Mouse (Mus musculus) midbrain, embryonic 10.5 days (tissue): ENCODE data around the gene Ptprg. TPM values are rescaled to one million over a fixed set of nuclear protein-coding genes. Genes with fewer than 3 reads are reported as not detected.
A peak's percentile ranks its signal among the peaks of the same experiment; 100 is the strongest.

Source experiments
- DNase-seq: peaks from one replicate; pipeline ENCODE4 v3.0.0-alpha.2; 2017; ENCODE audit warnings: low spot score
- H3K27ac ChIP-seq: fragments of 300-500 bp; sonication (generic); replicated peaks from 2 replicates; pipeline ENCODE4 v1.5.1; 2016; ENCODE audit warnings: mild to moderate bottlenecking
- H3K27me3 ChIP-seq: fragments of 300-500 bp; sonication (generic); 2 replicates; pipeline ENCODE4 v1.6.1; 2016; ENCODE audit warnings: low read depth, mild to moderate bottlenecking; ENCODE audit not compliant: poor library complexity, severe bottlenecking
- H3K36me3 ChIP-seq: fragments of 300-500 bp; sonication (generic); 2 replicates; pipeline ENCODE4 v1.6.1; 2016; ENCODE audit warnings: mild to moderate bottlenecking, moderate library complexity
- H3K4me1 ChIP-seq: fragments of 300-500 bp; sonication (generic); 2 replicates; pipeline ENCODE4 v1.6.1; 2016
- H3K4me3 ChIP-seq: fragments of 300-500 bp; sonication (generic); 2 replicates; pipeline ENCODE4 v1.5.1; 2016; ENCODE audit warnings: mild to moderate bottlenecking, moderate library complexity
- H3K9me3 ChIP-seq: fragments of 300-500 bp; sonication (generic); replicated peaks from 2 replicates; pipeline ENCODE4 v1.6.1; 2016; ENCODE audit warnings: mild to moderate bottlenecking
- WGBS: fragments of 180-500 bp; shearing (Covaris S2); methylation state at CpG from one replicate; pipeline ENCODE4 v1.1.7; 2016; 5-methylcytosine and 5-hydroxymethylcytosine counted together
- polyA plus RNA-seq: library from polyadenylated mRNA; unstranded; fragments of >200 nt; fragmentation: Nextera tagmentation; extraction: Ambion mirVana; gene quantifications from 2 replicates; pipeline ENCODE4 v1.2.1, GENCODE M21; 2016

Ptprg gene
- polyA plus RNA-seq, 1 experiment from 2014 or later, result 34.8 TPM

- H3K27ac ChIP-seq, result peak overlapping the region; percentile 94
- 0 out of 2 replicates have a peak, but pooled peaks cover 3% of the 10 kb centered on the region for H3K9me3 ChIP-seq
- H3K36me3 ChIP-seq, result peaks cover 6% of the 10 kb centered on the region
- peak overlapping the region; percentile 86 for H3K4me3 ChIP-seq
- H3K4me1 ChIP-seq, result peaks cover 39% of the 10 kb centered on the region
- WGBS, result under 1% methylated on average over 17 of the region's 17 CpGs
- peak; percentile 70 for DNase-seq
- peaks cover 15% of the 10 kb centered on the region for H3K27me3 ChIP-seq
Observed at GRCm38 (mm10) chr14:11555061-11555501, 1.7 kb downstream of the Ptprg start.

- WGBS, result under 1% methylated on average over 35 of the region's 35 CpGs
- H3K27ac ChIP-seq, result peak overlapping the region; percentile 94
Observed at GRCm38 (mm10) chr14:11555521-11556355, 2.4 kb downstream of the Ptprg start.

DNA sequence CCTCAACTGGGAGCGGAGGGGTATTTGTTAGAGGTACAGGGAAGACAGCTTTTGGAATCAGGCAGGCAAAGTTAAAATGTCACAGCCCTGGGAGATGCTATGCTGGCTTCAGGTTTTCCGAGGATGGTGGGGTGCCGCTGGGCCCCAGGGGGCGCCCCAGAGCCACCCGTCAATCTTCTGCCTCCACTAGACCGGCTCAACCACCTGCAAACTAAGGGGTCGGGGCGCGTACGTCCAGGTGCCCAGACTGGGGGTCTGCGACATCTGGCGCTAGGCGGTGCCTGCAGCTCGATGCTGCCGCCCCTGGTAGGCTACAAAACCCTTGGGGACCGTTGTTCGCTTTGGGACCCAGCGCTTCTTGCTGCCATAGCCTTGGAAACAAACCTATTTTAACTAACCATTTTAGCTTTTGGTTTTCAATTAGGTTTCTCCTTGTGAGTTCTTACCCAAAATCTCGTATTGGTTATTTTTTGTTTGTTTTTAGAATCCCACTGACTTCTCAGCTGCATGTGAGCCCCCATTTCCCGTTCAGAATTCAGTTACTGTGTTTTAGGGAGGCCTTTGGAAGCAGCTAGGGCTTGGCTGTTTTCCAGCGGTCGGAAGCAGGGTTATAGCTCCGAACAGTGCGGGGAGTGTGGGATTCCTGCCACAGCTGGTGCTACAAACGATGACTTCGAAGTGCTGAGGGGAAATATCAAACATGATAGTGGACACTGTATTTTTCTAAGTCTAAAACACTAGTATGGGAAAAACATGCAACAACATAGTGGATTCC, 3.2 kb downstream of the Ptprg start:
- WGBS, result 14% methylated on average over 26 of the region's 26 CpGs
- DNase-seq, result peak; percentile 67
- H3K4me3 ChIP-seq, result peak overlapping the region; percentile 86
- peaks cover 3% of the 10 kb centered on the region for H3K27me3 ChIP-seq
- H3K4me1 ChIP-seq, result peaks cover 44% of the 10 kb centered on the region
- H3K9me3 ChIP-seq, result 0 out of 2 replicates have a peak, but pooled peaks cover 3% of the 10 kb centered on the region
- H3K36me3 ChIP-seq, result peaks cover 10% of the 10 kb centered on the region
- H3K27ac ChIP-seq, result peak overlapping the region; percentile 94

More at GRCm38 (mm10) chr14:11555521-11556355, 2.4 kb downstream of the Ptprg start:
- Histone ChIP-seq H3K36me3 (peaks cover 6% of the 10 kb centered on the region), H3K27me3 (peaks cover 10% of the 10 kb centered on the region), H3K9me3 (0 out of 2 replicates have a peak, but pooled peaks cover 3% of the 10 kb centered on the region), H3K4me3 (peak overlapping the region; percentile 86), H3K4me1 (peaks cover 43% of the 10 kb centered on the region)
- peak; percentile 35 for DNase-seq

DNA sequence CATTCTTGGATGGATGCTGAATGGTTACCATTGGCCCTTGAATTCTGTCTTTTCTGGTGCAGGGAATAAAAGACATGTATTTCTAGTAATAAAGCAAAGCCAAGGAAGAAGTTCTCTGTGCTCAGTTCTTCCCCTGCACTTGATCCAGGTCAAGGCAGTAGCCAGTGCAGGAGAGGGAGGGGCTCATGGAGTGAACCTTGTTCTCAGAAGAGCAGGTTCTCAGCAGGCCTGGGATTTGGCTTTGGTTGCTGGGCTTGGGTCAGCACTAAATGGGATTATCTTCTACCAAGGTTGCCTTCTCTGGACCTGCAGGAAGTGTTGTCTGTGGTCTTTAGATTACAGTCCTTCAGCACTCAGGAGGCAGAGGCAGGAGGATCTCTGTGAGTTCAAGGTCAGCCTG, 5.2 kb downstream of the Ptprg start:
- peaks cover 13% of the 10 kb centered on the region for H3K36me3 ChIP-seq
- DNase-seq, result no peak

GRCm38 (mm10) chr14:11560641-11561232, 7.4 kb downstream of the Ptprg start:
- Histone ChIP-seq H3K27ac (no peak overlapping the region), H3K27me3 (no peaks in the 10 kb centered on the region), H3K4me1 (peaks cover 21% of the 10 kb centered on the region), H3K4me3 (no peak overlapping the region), H3K36me3 (peaks cover 28% of the 10 kb centered on the region), H3K9me3 (0 out of 2 replicates have a peak, but pooled peaks cover 8% of the 10 kb centered on the region)
- WGBS, result 83% methylated on average over 8 of the region's 8 CpGs
- DNase-seq, result no peak

More for the DNA sequence above, 5.2 kb downstream of the Ptprg start:
- 0 out of 2 replicates have a peak, but pooled peaks cover 8% of the 10 kb centered on the region for H3K9me3 ChIP-seq
- no peak overlapping the region for H3K4me3 ChIP-seq
- H3K27me3 ChIP-seq, result no peaks in the 10 kb centered on the region
- peaks cover 28% of the 10 kb centered on the region for H3K4me1 ChIP-seq
- H3K27ac ChIP-seq, result no peak overlapping the region

DNA sequence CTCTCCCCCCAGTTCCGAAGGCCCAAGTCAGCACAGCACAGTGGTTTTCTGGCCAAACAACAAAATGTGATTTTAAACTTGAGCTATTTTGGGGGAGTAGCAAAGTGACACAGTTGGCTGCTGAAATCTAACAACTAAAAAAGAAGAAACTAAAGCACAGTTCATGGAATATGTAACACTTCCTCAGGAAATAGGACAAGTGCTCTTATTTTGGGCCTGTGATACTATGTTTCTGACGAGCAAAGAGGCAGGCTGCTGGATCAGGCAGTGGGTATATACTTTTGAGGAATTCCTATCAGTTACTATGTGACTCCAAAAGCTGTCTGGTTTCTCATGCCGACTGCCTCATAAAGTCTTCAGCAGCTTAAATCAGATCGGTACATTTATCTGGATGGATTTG, 8.1 kb downstream of the Ptprg start:
- 92% methylated on average over 4 of the region's 4 CpGs for WGBS
- no peak overlapping the region for H3K4me3 ChIP-seq
- no peaks in the 10 kb centered on the region for H3K27me3 ChIP-seq
- 0 out of 2 replicates have a peak, but pooled peaks cover 8% of the 10 kb centered on the region for H3K9me3 ChIP-seq
- H3K4me1 ChIP-seq, result peaks cover 15% of the 10 kb centered on the region
- peaks cover 28% of the 10 kb centered on the region for H3K36me3 ChIP-seq
- no peak for DNase-seq
- H3K27ac ChIP-seq, result no peak overlapping the region

DNA sequence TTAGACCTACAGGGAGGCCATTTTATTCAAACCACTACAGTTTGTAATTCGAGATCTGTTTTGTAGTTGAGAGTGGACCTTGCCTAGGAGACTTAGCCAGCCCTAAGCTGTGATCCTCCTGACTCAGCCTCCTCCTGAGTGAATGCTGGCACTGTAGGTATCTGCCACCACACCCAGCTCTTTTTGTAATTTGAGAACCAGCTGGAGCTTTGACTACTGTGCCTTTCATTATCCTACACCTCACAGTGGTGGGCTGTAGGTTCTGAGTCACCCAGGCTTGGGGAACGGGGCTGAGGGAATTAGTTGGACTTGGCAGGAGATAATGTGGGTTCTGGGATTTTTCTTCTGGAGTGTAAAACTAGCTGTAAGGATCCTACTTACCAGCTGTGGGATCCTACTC, 9.5 kb downstream of the Ptprg start:
- peaks cover 28% of the 10 kb centered on the region for H3K36me3 ChIP-seq
- no peak overlapping the region for H3K4me3 ChIP-seq
- 87% methylated on average over 2 of the region's 2 CpGs for WGBS
- H3K27ac ChIP-seq, result no peak overlapping the region
- 0 out of 2 replicates have a peak, but pooled peaks cover 6% of the 10 kb centered on the region for H3K4me1 ChIP-seq
- H3K9me3 ChIP-seq, result 0 out of 2 replicates have a peak, but pooled peaks cover 8% of the 10 kb centered on the region
- no peaks in the 10 kb centered on the region for H3K27me3 ChIP-seq
- no peak for DNase-seq

DNA sequence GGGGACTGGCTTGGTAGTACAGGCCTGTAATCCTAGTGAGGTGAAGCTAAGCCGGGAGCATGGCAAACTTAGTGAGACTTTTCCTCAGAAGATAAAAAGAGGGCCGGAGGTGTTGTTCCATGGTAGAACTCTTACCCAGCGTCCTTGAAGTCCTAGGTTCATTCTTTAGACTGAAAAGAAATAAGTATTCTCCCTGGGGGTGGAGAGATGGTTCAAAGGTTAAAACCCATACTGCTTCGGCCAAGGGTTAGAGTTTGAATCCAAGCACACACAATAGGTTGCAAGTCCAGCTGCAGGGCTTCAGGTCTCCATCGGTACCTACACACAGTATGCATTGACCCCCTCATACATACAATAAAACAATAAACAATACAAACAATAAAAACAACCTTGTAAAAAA, 10.3 kb downstream of the Ptprg start:
- no peak overlapping the region for H3K27ac ChIP-seq
- 0 out of 2 replicates have a peak, but pooled peaks cover 6% of the 10 kb centered on the region for H3K9me3 ChIP-seq
- H3K4me1 ChIP-seq, result 0 out of 2 replicates have a peak, but pooled peaks cover 6% of the 10 kb centered on the region
- H3K4me3 ChIP-seq, result no peak overlapping the region
- WGBS, result 88% methylated on average over 5 of the region's 5 CpGs
- H3K36me3 ChIP-seq, result peaks cover 23% of the 10 kb centered on the region
- H3K27me3 ChIP-seq, result no peaks in the 10 kb centered on the region
- no peak for DNase-seq

GRCm38 (mm10) chr14:11564456-11564855, 11.1 kb downstream of the Ptprg start:
- Histone ChIP-seq H3K27me3 (no peaks in the 10 kb centered on the region), H3K36me3 (peaks cover 22% of the 10 kb centered on the region; the same call in 1 of the 2 replicates), H3K4me1 (0 out of 2 replicates have a peak, but pooled peaks cover 6% of the 10 kb centered on the region), H3K27ac (no peak overlapping the region), H3K4me3 (no peak overlapping the region), H3K9me3 (0 out of 2 replicates have a peak, but pooled peaks cover 5% of the 10 kb centered on the region)
- 84% methylated on average over 3 of the region's 3 CpGs for WGBS
- no peak for DNase-seq

DNA sequence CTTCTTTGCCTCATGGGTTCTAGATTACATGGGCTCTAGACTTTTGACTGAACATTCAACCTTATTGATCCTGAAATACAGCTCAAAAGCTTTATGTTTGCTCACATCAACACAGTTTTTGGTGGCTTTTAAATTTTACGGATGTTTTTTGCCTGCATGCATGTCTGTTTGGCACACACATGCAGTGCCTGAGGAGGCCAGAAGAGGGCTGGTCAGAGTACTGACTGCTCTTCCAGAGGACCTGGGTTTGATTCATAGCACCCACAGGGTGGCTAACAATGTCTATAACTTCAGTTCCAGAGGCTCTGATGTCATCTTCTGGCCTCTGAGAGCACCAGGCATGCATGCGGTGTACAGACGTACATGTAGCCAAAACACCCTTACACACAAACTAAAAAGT, 12.0 kb downstream of the Ptprg start:
- no peak overlapping the region for H3K27ac ChIP-seq
- WGBS, result 98% methylated on average over 3 of the region's 3 CpGs
- peaks cover 22% of the 10 kb centered on the region; the same call in 1 of the 2 replicates for H3K36me3 ChIP-seq
- 0 out of 2 replicates have a peak, but pooled peaks cover 6% of the 10 kb centered on the region for H3K4me1 ChIP-seq
- H3K4me3 ChIP-seq, result no peak overlapping the region
- DNase-seq, result no peak
- H3K27me3 ChIP-seq, result no peaks in the 10 kb centered on the region
- 0 out of 2 replicates have a peak, but pooled peaks cover 5% of the 10 kb centered on the region for H3K9me3 ChIP-seq

- Histone ChIP-seq H3K36me3 (peaks cover 7% of the 10 kb centered on the region; the same call in 1 of the 2 replicates), H3K4me3 (no peak overlapping the region), H3K4me1 (peaks cover 17% of the 10 kb centered on the region), H3K27me3 (no peaks in the 10 kb centered on the region), H3K27ac (no peak overlapping the region), H3K9me3 (no peaks in the 10 kb centered on the region)
- 88% methylated on average over 2 of the region's 2 CpGs for WGBS
- DNase-seq, result no peak
Observed at GRCm38 (mm10) chr14:11569734-11570133, 16.4 kb downstream of the Ptprg start.

- WGBS, result 83% methylated on average over 11 of the region's 11 CpGs
- Histone ChIP-seq H3K27ac (no peak overlapping the region), H3K27me3 (no peaks in the 10 kb centered on the region)
Observed at GRCm38 (mm10) chr14:11571766-11572394, 18.5 kb downstream of the Ptprg start.

More at GRCm38 (mm10) chr14:11571766-11572394, 18.5 kb downstream of the Ptprg start:
- no peak overlapping the region for H3K4me3 ChIP-seq
- DNase-seq, result no peak
- no peaks in the 10 kb centered on the region for H3K36me3 ChIP-seq
- peaks cover 33% of the 10 kb centered on the region for H3K4me1 ChIP-seq
- H3K9me3 ChIP-seq, result no peaks in the 10 kb centered on the region
